In genomic region chr2:35627298-35627898, GRCm38 (mm10) we compare ENCODE assay signal across 9 mouse cellular contexts.
DNase-seq lines count a peak whose midpoint lies in the region; ATAC-seq and TF ChIP-seq lines count a peak whose summit lies in the region.
"Had no signal": no experiment of that assay in that cellular context is flagged by ENCODE, and none has a peak within 500 bp of the region (broad histone marks: within the 10 kb centered on the region; RNA-seq: fewer than 3 reads in every experiment).

No protein-coding gene starts in this region.

- 82% methylated on average over 11 of the region's 11 CpGs for WGBS in forebrain, embryonic 10.5 days
- 68% methylated on average over 11 of the region's 11 CpGs for WGBS in forebrain, embryonic 11.5 days
- 18% methylated on average over 11 of the region's 11 CpGs for WGBS in lung, postnatal 0 days
- 14% methylated on average over 11 of the region's 11 CpGs for WGBS in heart, embryonic 16.5 days
- 39% methylated on average over 11 of the region's 11 CpGs for WGBS in midbrain, postnatal 0 days

- peaks cover 17% of the 10 kb centered on the region for H3K36me3 ChIP-seq in forebrain, embryonic 10.5 days (replicated peaks)
- no peaks in the 10 kb centered on the region for H3K36me3 ChIP-seq in forebrain, embryonic 11.5 days (ENCODE audit: control insufficient read depth, insufficient read depth, low read length)
- no peaks in the 10 kb centered on the region for H3K36me3 ChIP-seq in lung, postnatal 0 days (ENCODE audit: insufficient read depth, low read length)
- H3K36me3 ChIP-seq in heart, embryonic 16.5 days (ENCODE audit: control insufficient read depth, insufficient read depth), result no peaks in the 10 kb centered on the region
- no peaks in the 10 kb centered on the region for H3K36me3 ChIP-seq in midbrain, postnatal 0 days (ENCODE audit: insufficient read depth, low read length)

- TF ChIP-seq CTCF in lung, postnatal 0 days (IDR thresholded peaks at IDR 0.05), result no peak
- TF ChIP-seq CTCF in midbrain, postnatal 0 days (IDR thresholded peaks at IDR 0.05), result no peak

- TF ChIP-seq EP300 in lung, postnatal 0 days (IDR thresholded peaks at IDR 0.05), result no peak

- H3K4me2 ChIP-seq in forebrain, embryonic 11.5 days (ENCODE audit: low read depth, low read length, severe bottlenecking), result no peak overlapping the region
- H3K4me2 ChIP-seq in lung, postnatal 0 days (replicated peaks; ENCODE audit: low read depth, low read length), result 0 out of 2 replicates have a peak overlapping the region, but pooled peaks have one; percentile 20
- H3K4me2 ChIP-seq in heart, embryonic 16.5 days (ENCODE audit: low read depth, low read length), result peak overlapping the region; percentile 53
- peak overlapping the region; percentile 12; the same call in 1 of the 2 replicates for H3K4me2 ChIP-seq in midbrain, postnatal 0 days (ENCODE audit: low read depth, low read length, poor library complexity, severe bottlenecking)

- no peak overlapping the region for H3K4me3 ChIP-seq in forebrain, embryonic 10.5 days
- H3K4me3 ChIP-seq in forebrain, embryonic 11.5 days (ENCODE audit: low read depth, low read length), result no peak overlapping the region
- no peak overlapping the region for H3K4me3 ChIP-seq in lung, postnatal 0 days (ENCODE audit: low read depth, low read length)
- peak overlapping the region; percentile 12; the same call in 1 of the 2 replicates for H3K4me3 ChIP-seq in heart, embryonic 16.5 days (ENCODE audit: low read length)
- H3K4me3 ChIP-seq in midbrain, postnatal 0 days (ENCODE audit: low read depth, low read length), result no peak overlapping the region
- H3K4me3 ChIP-seq: myocyte had no signal

- no peaks in the 10 kb centered on the region for H3K27me3 ChIP-seq in forebrain, embryonic 10.5 days (ENCODE audit: poor library complexity, severe bottlenecking)
- H3K27me3 ChIP-seq in forebrain, embryonic 11.5 days (ENCODE audit: control insufficient read depth, insufficient read depth, low read length), result no peaks in the 10 kb centered on the region
- H3K27me3 ChIP-seq in lung, postnatal 0 days (replicated peaks; ENCODE audit: insufficient read depth, low read length), result no peaks in the 10 kb centered on the region
- no peaks in the 10 kb centered on the region for H3K27me3 ChIP-seq in heart, embryonic 16.5 days (ENCODE audit: control insufficient read depth, insufficient read depth, low read length)
- H3K27me3 ChIP-seq in midbrain, postnatal 0 days (ENCODE audit: insufficient read depth, low read length), result peaks cover 5% of the 10 kb centered on the region; the same call in 1 of the 2 replicates

- no peak for DNase-seq in forebrain, embryonic 10.5 days (ENCODE audit: extremely low spot score, low spot score)
- no peak for DNase-seq in forebrain, embryonic 11.5 days (ENCODE audit: low spot score)
- no peak for DNase-seq in lung, postnatal 0 days (ENCODE audit: low spot score)
- DNase-seq in lung, postnatal 10 days, result no peak
- DNase-seq in midbrain, postnatal 0 days (ENCODE audit: low spot score), result no peak
- no peak for DNase-seq in urinary bladder, postnatal 4 days (ENCODE audit: low spot score in 2 of 2)

- H3K27ac ChIP-seq in forebrain, embryonic 10.5 days, result peak overlapping the region; percentile 17; the same call in 1 of the 2 replicates
- no peak overlapping the region for H3K27ac ChIP-seq in forebrain, embryonic 11.5 days (ENCODE audit: low read depth, low read length)
- H3K27ac ChIP-seq in lung, postnatal 0 days (ENCODE audit: low read length), result peak overlapping the region; percentile 55; the same call in 1 of the 2 replicates
- H3K27ac ChIP-seq in heart, embryonic 16.5 days (ENCODE audit: low read length), result peak overlapping the region; percentile 84
- H3K27ac ChIP-seq in midbrain, postnatal 0 days (ENCODE audit: low read depth, low read length), result peak overlapping the region; percentile 59

- peaks cover 60% of the 10 kb centered on the region for H3K4me1 ChIP-seq in forebrain, embryonic 10.5 days
- H3K4me1 ChIP-seq in forebrain, embryonic 11.5 days (replicated peaks; ENCODE audit: control insufficient read depth, insufficient read depth, low read length), result peaks cover 11% of the 10 kb centered on the region
- peaks cover 34% of the 10 kb centered on the region; the same call in 1 of the 2 replicates for H3K4me1 ChIP-seq in lung, postnatal 0 days (ENCODE audit: insufficient read depth, low read depth, low read length)
- H3K4me1 ChIP-seq in heart, embryonic 16.5 days (ENCODE audit: control insufficient read depth, insufficient read depth, low read length), result peaks cover 66% of the 10 kb centered on the region
- H3K4me1 ChIP-seq in midbrain, postnatal 0 days (ENCODE audit: insufficient read depth, low read length), result peaks cover 24% of the 10 kb centered on the region; the same call in 1 of the 2 replicates

- no peak overlapping the region for H3K9ac ChIP-seq in forebrain, embryonic 11.5 days (ENCODE audit: low read length)
- H3K9ac ChIP-seq in lung, postnatal 0 days (replicated peaks; ENCODE audit: low read depth), result no peak overlapping the region
- H3K9ac ChIP-seq in heart, embryonic 16.5 days (ENCODE audit: low read length), result peak overlapping the region; percentile 32
- no peak overlapping the region for H3K9ac ChIP-seq in midbrain, postnatal 0 days (replicated peaks; ENCODE audit: low read length, poor library complexity, severe bottlenecking)

- no peaks in the 10 kb centered on the region for H3K9me3 ChIP-seq in forebrain, embryonic 10.5 days
- no peaks in the 10 kb centered on the region for H3K9me3 ChIP-seq in forebrain, embryonic 11.5 days (ENCODE audit: control insufficient read depth, low read length)
- no peaks in the 10 kb centered on the region for H3K9me3 ChIP-seq in lung, postnatal 0 days (ENCODE audit: low read length)
- no peaks in the 10 kb centered on the region for H3K9me3 ChIP-seq in heart, embryonic 16.5 days (replicated peaks; ENCODE audit: control insufficient read depth, low read length)
- H3K9me3 ChIP-seq in midbrain, postnatal 0 days (ENCODE audit: low read length), result no peaks in the 10 kb centered on the region

- no peak for ATAC-seq in forebrain, embryonic 11.5 days (replicated peaks; ENCODE audit: low FRiP score)
- peak; percentile 8; the same call in 1 of the 2 replicates for ATAC-seq in lung, postnatal 0 days
- 0 out of 2 replicates have a peak, but pooled peaks have one; percentile 24 for ATAC-seq in heart, embryonic 16.5 days (replicated peaks; ENCODE audit: extremely low read depth, insufficient read depth, low FRiP score)
- no peak for ATAC-seq in midbrain, postnatal 0 days (ENCODE audit: low FRiP score)
- no peak for ATAC-seq in erythroid progenitor cell, adult 5-6 weeks (replicated peaks; ENCODE audit: low FRiP score, poor library complexity, severe bottlenecking)

Comparison
In these comparisons a context has a peak if more than half of its experiments do, and no peak if none do; other contexts are left out.
1. ATAC-seq: peak in lung, postnatal 0 days (single experiment) and heart, embryonic 16.5 days (single experiment); none in forebrain, embryonic 11.5 days (single experiment), midbrain, postnatal 0 days (single experiment) and erythroid progenitor cell, adult 5-6 weeks (single experiment).